25 mouse cellular contexts compared by ENCODE assay signal in genomic region chr10:41891312-41891711, GRCm38 (mm10).
"Had no signal": no experiment of that assay in that cellular context is flagged by ENCODE, and none has a peak within 500 bp of the region (broad histone marks: within the 10 kb centered on the region; RNA-seq: fewer than 3 reads in every experiment).

No protein-coding gene starts in this region.

- H3K27me3 ChIP-seq: limb, embryonic 12.5 days; limb, embryonic 15.5 days; midbrain, embryonic 12.5 days; midbrain, embryonic 15.5 days; neural tube, embryonic 12.5 days; neural tube, embryonic 15.5 days had no signal

- DNase-seq: kidney, adult 18-20 months; kidney, adult 9 months; kidney, postnatal 14 days; kidney, postnatal 4 days; layer of hippocampus, adult 9-11 months; layer of hippocampus, postnatal 36 days; left cerebral cortex, postnatal 4 days; liver, postnatal 0 days; lung, embryonic 14.5 days; retina, postnatal 1 day; right cerebral cortex, postnatal 25 days; thymus, adult 2 months; thymus, postnatal 14 days; thymus, postnatal 4 days had no signal

- H3K36me3 ChIP-seq: midbrain, embryonic 12.5 days; midbrain, embryonic 15.5 days had no signal

- H3K9ac ChIP-seq: limb, embryonic 12.5 days; limb, embryonic 15.5 days; liver, embryonic 14.5 days; liver, postnatal 0 days; lung, embryonic 14.5 days; midbrain, embryonic 12.5 days; midbrain, embryonic 15.5 days; neural tube, embryonic 12.5 days; neural tube, embryonic 15.5 days had no signal

- H3K27ac ChIP-seq: left cerebral cortex, adult 2 months; limb, embryonic 12.5 days; limb, embryonic 15.5 days; liver, embryonic 14.5 days; macrophage; midbrain, embryonic 12.5 days; midbrain, embryonic 15.5 days; neural tube, embryonic 12.5 days; neural tube, embryonic 15.5 days; stomach, postnatal 0 days had no signal

- H3K4me3 ChIP-seq: left cerebral cortex, adult 2 months; limb, embryonic 12.5 days; limb, embryonic 15.5 days; midbrain, embryonic 12.5 days; midbrain, embryonic 15.5 days; neural tube, embryonic 12.5 days; neural tube, embryonic 15.5 days had no signal

- H3K9me3 ChIP-seq: limb, embryonic 12.5 days; limb, embryonic 15.5 days; midbrain, embryonic 12.5 days; midbrain, embryonic 15.5 days; neural tube, embryonic 12.5 days; neural tube, embryonic 15.5 days had no signal

- H3K4me2 ChIP-seq: limb, embryonic 12.5 days; limb, embryonic 15.5 days; liver, embryonic 11.5 days; lung, embryonic 14.5 days; midbrain, embryonic 12.5 days; midbrain, embryonic 15.5 days; neural tube, embryonic 12.5 days; neural tube, embryonic 15.5 days had no signal
